In genomic region chr2:153495818-153496217, GRCm38 (mm10) we compare ENCODE assay signal across 10 mouse cellular contexts. TPM values are rescaled to one million over a fixed set of nuclear protein-coding genes. Genes with fewer than 3 reads are reported as not detected.
DNase-seq lines count a peak whose midpoint lies in the region; ATAC-seq lines count a peak whose summit lies in the region.
"Had no signal": no experiment of that assay in that cellular context is flagged by ENCODE, and none has a peak within 500 bp of the region (broad histone marks: within the 10 kb centered on the region; RNA-seq: fewer than 3 reads in every experiment).

No protein-coding gene starts in this region.

- peaks cover 72% of the 10 kb centered on the region for H3K4me1 ChIP-seq in heart, embryonic 10.5 days
- peaks cover 44% of the 10 kb centered on the region for H3K4me1 ChIP-seq in intestine, embryonic 15.5 days (replicated peaks)

- H3K9ac ChIP-seq in intestine, embryonic 15.5 days = no peak overlapping the region

- H3K36me3 ChIP-seq in heart, embryonic 10.5 days = no peaks in the 10 kb centered on the region
- H3K36me3 ChIP-seq in macrophage (ENCODE audit: inconsistent target) = no peaks in the 10 kb centered on the region
- H3K36me3 ChIP-seq in intestine, embryonic 15.5 days = no peaks in the 10 kb centered on the region

- H3K9me3 ChIP-seq in heart, embryonic 10.5 days = no peaks in the 10 kb centered on the region
- H3K9me3 ChIP-seq in intestine, embryonic 15.5 days = no peaks in the 10 kb centered on the region

- H3K27me3 ChIP-seq in heart, embryonic 10.5 days (ENCODE audit: insufficient read depth, poor library complexity, severe bottlenecking) = peaks cover 12% of the 10 kb centered on the region
- 0 out of 2 replicates have a peak, but pooled peaks cover 4% of the 10 kb centered on the region for H3K27me3 ChIP-seq in intestine, embryonic 15.5 days (replicated peaks)

- peak; percentile 52 for ATAC-seq in erythroblast, adult 5-6 weeks (replicated peaks; ENCODE audit: low FRiP score, poor library complexity, severe bottlenecking)
- ATAC-seq in intestine, embryonic 15.5 days = no peak

- no peak overlapping the region for H3K4me2 ChIP-seq in intestine, embryonic 15.5 days (replicated peaks)

- H3K27ac ChIP-seq in heart, embryonic 10.5 days = peak overlapping the region; percentile 92
- H3K27ac ChIP-seq in macrophage = peak overlapping the region; percentile 40
- H3K27ac ChIP-seq in intestine, embryonic 15.5 days = no peak overlapping the region

- peaks cover 33% of the 10 kb centered on the region; the same call in 1 of the 2 replicates for H3K79me2 ChIP-seq in macrophage (ENCODE audit: inconsistent target)

- peak; percentile 89 for DNase-seq in heart, embryonic 10.5 days (ENCODE audit: low spot score)
- DNase-seq in heart, postnatal 4 days = no peak
- DNase-seq in CD4-positive, CD25-positive, alpha-beta regulatory T cell, adult 2 months (ENCODE audit: low read depth, low spot score) = peak; percentile 59
- DNase-seq in B cell, adult 2 months = no peak
- DNase-seq in right cerebral cortex, postnatal 25 days = no peak
- DNase-seq: heart, adult 11 months had no signal

- H3K4me3 ChIP-seq in heart, embryonic 10.5 days = no peak overlapping the region
- no peak overlapping the region for H3K4me3 ChIP-seq in macrophage (ENCODE audit: inconsistent target)
- no peak overlapping the region for H3K4me3 ChIP-seq in intestine, embryonic 15.5 days (replicated peaks)

- WGBS in heart, embryonic 10.5 days = 66% methylated on average over 4 of the region's 4 CpGs
- WGBS in macrophage (ENCODE audit: missing documents) = 29% methylated on average over 4 of the region's 4 CpGs
- 65% methylated on average over 4 of the region's 4 CpGs for WGBS in intestine, embryonic 15.5 days

RNA-seq across cellular contexts. Expression of gene 4930404H24Rik, which starts 3.2 kb away (rescaled TPM):
- not detected in 2 replicates for polyA plus RNA-seq in heart, embryonic 10.5 days (2016; fragmentation: Nextera tagmentation; extraction: Ambion mirVana)
- not detected for total RNA-seq in heart, postnatal 4 days (2021)
- total RNA-seq in erythroblast, adult 5-6 weeks (2015; ENCODE audit: low replicate concordance) = 7.1 TPM in 1 of 2 replicates, not detected in the other
- not detected in 2 replicates for total RNA-seq in erythroblast, adult 5-6 weeks (2017; ENCODE audit: low replicate concordance)
- total RNA-seq in macrophage (2018; cell fraction: chromatin; rRNA removed) = not detected
- not detected for total RNA-seq in macrophage (2018; cell fraction: cytosol; rRNA removed)
- not detected for total RNA-seq in macrophage (2018; cell fraction: nucleus; rRNA removed)
- polyA plus RNA-seq in macrophage (2018) = not detected in 3 replicates
- polyA plus RNA-seq in intestine, embryonic 15.5 days (2015; fragmentation: Nextera tagmentation; extraction: Ambion mirVana) = not detected in 2 replicates
- total RNA-seq: liver, adult 2 months had no signal
- polyA plus RNA-seq: liver, adult 2 months had no signal

RNA-seq across cellular contexts. Expression of gene Nol4l, which starts 34.0 kb away (rescaled TPM):
- polyA plus RNA-seq in heart, embryonic 10.5 days (2016; fragmentation: Nextera tagmentation; extraction: Ambion mirVana) = 20.8 and 21.4 TPM in 2 replicates
- 10 to 100 TPM; 12.0 to 13.5 TPM for total RNA-seq in heart, postnatal 4 days (2021)
- total RNA-seq in erythroblast, adult 5-6 weeks (2015; ENCODE audit: low replicate concordance) = 2.7 and 6.1 TPM in 2 replicates
- total RNA-seq in erythroblast, adult 5-6 weeks (2017; ENCODE audit: low replicate concordance) = 1.8 and 4.3 TPM in 2 replicates
- 10 to 100 TPM in 20 of 26 experiments, 1 to 10 TPM in 6; 5.5 to 37.0 (median 24.0) TPM for total RNA-seq in macrophage (2018; cell fraction: chromatin; rRNA removed)
- total RNA-seq in macrophage (2018; cell fraction: cytosol; rRNA removed) = 10 to 100 TPM in 9 of 26 experiments, 1 to 10 TPM in 17; 4.3 to 12.1 (median 9.4) TPM
- 10 to 100 TPM in 22 of 26 experiments, 1 to 10 TPM in 4; 7.2 to 31.3 (median 23.5) TPM for total RNA-seq in macrophage (2018; cell fraction: nucleus; rRNA removed)
- 5.3 to 6.8 TPM (median 5.8 TPM) in 3 replicates for polyA plus RNA-seq in macrophage (2018)
- 25.6 and 27.1 TPM in 2 replicates for polyA plus RNA-seq in intestine, embryonic 15.5 days (2015; fragmentation: Nextera tagmentation; extraction: Ambion mirVana)

Comparison
In these comparisons a context has a peak if more than half of its experiments do, and no peak if none do; other contexts are left out.
1. DNase-seq: peak in heart, embryonic 10.5 days (single experiment) and CD4-positive, CD25-positive, alpha-beta regulatory T cell, adult 2 months (single experiment); none in heart, postnatal 4 days (single experiment), B cell, adult 2 months (0 of 2) and right cerebral cortex, postnatal 25 days (single experiment).